Mouse (Mus musculus) intestine, postnatal 0 days (tissue): ENCODE results near the gene Cacna1g. TPM values are rescaled to one million over a fixed set of nuclear protein-coding genes. Genes with fewer than 3 reads are reported as not detected.

Experiments
- ATAC-seq: fragments of 200-750 bp; cut with Nextera tagmentation; 2 replicates; pipeline ENCODE4 v1.8.0; 2017; ENCODE audit warnings: mild to moderate bottlenecking, moderate TSS enrichment, moderate library complexity
- H3K27ac ChIP-seq: fragments of 300-500 bp; sonication (generic); 2 replicates; pipeline ENCODE4 v1.5.1; 2014; ENCODE audit warnings: mild to moderate bottlenecking, low read depth, low read length, moderate library complexity
- H3K27me3 ChIP-seq: fragments of 300-500 bp; sonication (generic); replicated peaks from 2 replicates; pipeline ENCODE4 v1.6.1; 2014; ENCODE audit warnings: low read length, mixed read lengths; ENCODE audit not compliant: control insufficient read depth, insufficient read depth
- H3K36me3 ChIP-seq: fragments of 300-500 bp; sonication (generic); 2 replicates; pipeline ENCODE4 v1.6.1; 2014; ENCODE audit warnings: mild to moderate bottlenecking, moderate library complexity; ENCODE audit not compliant: control insufficient read depth, insufficient read depth
- H3K4me1 ChIP-seq: fragments of 300-500 bp; sonication (generic); replicated peaks from 2 replicates; pipeline ENCODE4 v1.6.1; 2014; ENCODE audit warnings: antibody characterized with exemption, low read length, mixed read lengths; ENCODE audit not compliant: control insufficient read depth, insufficient read depth
- H3K4me2 ChIP-seq: fragments of 300-500 bp; sonication (generic); replicated peaks from 2 replicates; pipeline ENCODE4 v1.6.1; 2014; ENCODE audit warnings: low read depth, mild to moderate bottlenecking, moderate library complexity
- H3K4me3 ChIP-seq: fragments of 300-500 bp; sonication (generic); 2 replicates; pipeline ENCODE4 v1.5.1; 2014; ENCODE audit warnings: low read depth, low read length
- H3K9ac ChIP-seq: fragments of 300-500 bp; sonication (generic); 2 replicates; pipeline ENCODE4 v1.6.1; 2014; ENCODE audit warnings: mild to moderate bottlenecking, low read depth, low read length
- H3K9me3 ChIP-seq: fragments of 300-500 bp; sonication (generic); 2 replicates; pipeline ENCODE4 v1.6.1; 2016; ENCODE audit warnings: mixed run types; ENCODE audit not compliant: control insufficient read depth
- CTCF ChIP-seq: sonication (generic); IDR thresholded peaks from 2 replicates; pipeline ENCODE4 v1.5.1; 2016; ENCODE audit warnings: low read depth, mild to moderate bottlenecking, control low read depth, antibody characterized with exemption, moderate library complexity
- WGBS: fragments of 180-500 bp; shearing (Covaris S2); extraction: QIAGEN DNeasy Blood & Tissue Kit; methylation state at CpG from one replicate; pipeline ENCODE4 v1.1.7; 2014; 5-methylcytosine and 5-hydroxymethylcytosine counted together
- polyA plus RNA-seq: library from polyadenylated mRNA; unstranded; fragments of >200 nt; fragmentation: Nextera tagmentation; extraction: Ambion mirVana; gene quantifications from 2 replicates; pipeline ENCODE4 v1.2.1, GENCODE M21; 2015

Gene Cacna1g
- polyA plus RNA-seq, 1 experiment from 2014 or later, result 1.2 TPM

DNA sequence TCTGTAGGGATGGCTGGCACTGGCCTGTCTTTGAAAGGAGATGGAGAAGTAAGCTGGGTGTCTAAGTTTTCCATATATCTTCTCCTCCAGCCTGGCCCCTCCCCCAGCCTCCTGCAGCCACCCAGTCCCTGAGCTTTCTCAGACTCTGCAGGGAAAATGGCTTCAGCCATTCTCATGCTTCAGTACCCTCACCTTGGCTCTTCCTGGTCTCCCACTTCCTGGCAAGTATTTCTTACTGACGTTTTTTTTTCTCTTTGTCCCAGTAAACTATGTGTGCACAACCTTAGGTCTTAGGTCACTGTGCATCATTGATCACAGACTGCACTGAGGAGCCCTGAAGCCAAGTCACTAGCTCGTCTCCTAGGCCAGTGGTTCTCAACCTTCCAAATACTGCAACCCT is 94.9 kb downstream of the Cacna1g start:
- H3K27me3 ChIP-seq, result 0 out of 2 replicates have a peak, but pooled peaks cover 5% of the 10 kb centered on the region
- H3K36me3 ChIP-seq, result no peaks in the 10 kb centered on the region
- no peak overlapping the region for H3K27ac ChIP-seq
- H3K9ac ChIP-seq, result no peak overlapping the region
- TF ChIP-seq CTCF, result no peak
- H3K4me2 ChIP-seq, result no peak overlapping the region
- no peak for ATAC-seq
- no peaks in the 10 kb centered on the region for H3K9me3 ChIP-seq
- no peak overlapping the region for H3K4me3 ChIP-seq
- WGBS, result 52% methylated on average over 2 of the region's 2 CpGs
- no peaks in the 10 kb centered on the region for H3K4me1 ChIP-seq

- ATAC-seq, result no peak
- TF ChIP-seq CTCF, result no peak
- Histone ChIP-seq H3K4me3 (no peak overlapping the region), H3K27ac (no peak overlapping the region), H3K4me1 (0 out of 2 replicates have a peak, but pooled peaks cover 7% of the 10 kb centered on the region), H3K9me3 (no peaks in the 10 kb centered on the region), H3K27me3 (peaks cover 7% of the 10 kb centered on the region; the same call in 1 of the 2 replicates), H3K9ac (no peak overlapping the region), H3K36me3 (no peaks in the 10 kb centered on the region), H3K4me2 (no peak overlapping the region)
- WGBS, result 85% methylated on average over 13 of the region's 13 CpGs
These were observed 99.6 kb downstream of the Cacna1g start for GRCm38 (mm10) chr11:94374276-94374948.

- 0 out of 2 replicates have a peak, but pooled peaks cover 7% of the 10 kb centered on the region for H3K4me1 ChIP-seq
- H3K9me3 ChIP-seq, result no peaks in the 10 kb centered on the region
- no peak overlapping the region for H3K9ac ChIP-seq
- H3K27ac ChIP-seq, result no peak overlapping the region
- no peaks in the 10 kb centered on the region for H3K36me3 ChIP-seq
- no peak overlapping the region for H3K4me2 ChIP-seq
- H3K4me3 ChIP-seq, result no peak overlapping the region
- TF ChIP-seq CTCF, result no peak
- WGBS, result 9% methylated on average over 5 of the region's 5 CpGs
- ATAC-seq, result peak; percentile 86
- peaks cover 7% of the 10 kb centered on the region; the same call in 1 of the 2 replicates for H3K27me3 ChIP-seq
These were observed 103.2 kb downstream of the Cacna1g start for GRCm38 (mm10) chr11:94370809-94371208.

DNA sequence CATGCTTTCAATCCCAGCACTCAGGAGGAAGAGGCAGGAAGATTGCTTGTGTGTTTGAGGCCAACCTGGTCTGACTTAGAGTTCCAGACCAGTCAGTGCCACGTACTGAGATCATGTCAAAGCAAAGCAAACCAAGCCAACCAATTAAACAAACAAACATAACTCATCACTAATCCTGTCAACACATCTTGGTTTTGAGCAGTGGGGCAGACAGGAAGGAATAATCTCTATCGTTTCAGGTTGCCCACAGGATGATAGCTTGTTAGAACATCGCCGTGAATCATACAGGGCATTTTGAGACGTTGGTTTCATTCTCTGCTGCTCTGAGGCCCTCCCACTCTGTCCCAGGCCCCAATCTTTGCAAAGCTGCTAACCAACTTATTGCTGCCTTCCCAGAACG is 104.0 kb downstream of the Cacna1g start:
- Histone ChIP-seq H3K27me3 (peaks cover 7% of the 10 kb centered on the region; the same call in 1 of the 2 replicates), H3K36me3 (no peaks in the 10 kb centered on the region), H3K4me2 (no peak overlapping the region), H3K9me3 (no peaks in the 10 kb centered on the region), H3K4me3 (no peak overlapping the region), H3K9ac (no peak overlapping the region), H3K4me1 (0 out of 2 replicates have a peak, but pooled peaks cover 7% of the 10 kb centered on the region), H3K27ac (0 out of 2 replicates have a peak overlapping the region, but pooled peaks have one; percentile 15)
- no peak for ATAC-seq
- no peak for TF ChIP-seq CTCF
- WGBS, result 70% methylated on average over 6 of the region's 6 CpGs

DNA sequence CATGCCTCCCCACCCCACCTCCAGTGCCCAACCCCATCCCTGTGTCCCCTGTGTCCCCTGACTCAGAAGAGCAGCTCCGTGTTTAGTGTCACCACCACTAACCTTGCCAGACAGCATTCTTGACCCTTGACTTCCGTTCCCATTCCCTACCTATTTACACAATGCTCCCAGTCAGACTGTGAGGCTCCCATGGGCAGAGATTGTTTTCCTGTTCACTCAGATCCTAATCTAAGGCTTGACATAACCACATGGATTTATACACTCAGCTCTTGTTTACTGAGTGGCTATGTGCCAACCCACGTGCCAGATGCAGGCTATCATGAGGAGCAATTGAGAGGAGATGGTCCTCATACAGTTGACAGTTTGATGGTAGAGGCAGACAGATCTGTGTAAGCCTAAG is 108.7 kb downstream of the Cacna1g start:
- H3K4me1 ChIP-seq, result 0 out of 2 replicates have a peak, but pooled peaks cover under 1% of the 10 kb centered on the region
- 0 out of 2 replicates have a peak, but pooled peaks have one; percentile 28 for ATAC-seq
- WGBS, result 27% methylated on average over 3 of the region's 3 CpGs
- no peaks in the 10 kb centered on the region for H3K36me3 ChIP-seq
- H3K9ac ChIP-seq, result no peak overlapping the region
- TF ChIP-seq CTCF, result no peak
- no peak overlapping the region for H3K4me2 ChIP-seq
- no peaks in the 10 kb centered on the region for H3K9me3 ChIP-seq
- H3K27ac ChIP-seq, result no peak overlapping the region
- no peak overlapping the region for H3K4me3 ChIP-seq
- peaks cover 7% of the 10 kb centered on the region; the same call in 1 of the 2 replicates for H3K27me3 ChIP-seq

- no peaks in the 10 kb centered on the region for H3K27me3 ChIP-seq
- no peak overlapping the region for H3K4me2 ChIP-seq
- no peak overlapping the region for H3K9ac ChIP-seq
- H3K36me3 ChIP-seq, result no peaks in the 10 kb centered on the region
- no peak overlapping the region for H3K4me3 ChIP-seq
- H3K9me3 ChIP-seq, result no peaks in the 10 kb centered on the region
- H3K27ac ChIP-seq, result no peak overlapping the region
- ATAC-seq, result no peak
- WGBS, result 62% methylated on average over 7 of the region's 7 CpGs
- no peaks in the 10 kb centered on the region for H3K4me1 ChIP-seq
- TF ChIP-seq CTCF, result no peak
These were observed 110.3 kb downstream of the Cacna1g start for GRCm38 (mm10) chr11:94363690-94364089.
